Mouse (Mus musculus) E14TG2a.4 (cell line): ENCODE measurements around the gene Map4k4.

Source experiments
- H3K27me3 ChIP-seq: 2 replicates; pipeline ENCODE4 v1.6.1; 2014; ENCODE audit warnings: low read length, control low read depth; ENCODE audit not compliant: insufficient read depth
- H3K36me3 ChIP-seq: 2 replicates; pipeline ENCODE4 v1.6.1; 2014; ENCODE audit warnings: low read length, control low read depth; ENCODE audit not compliant: insufficient read depth
- H3K4me1 ChIP-seq: replicated peaks from 2 replicates; pipeline ENCODE4 v1.6.1; 2014; ENCODE audit warnings: low read depth, low read length, control low read depth
- H3K4me3 ChIP-seq: replicated peaks from 2 replicates; pipeline ENCODE4 v1.5.1; 2014; ENCODE audit warnings: mild to moderate bottlenecking, low read length
- H3K9me3 ChIP-seq: 2 replicates; pipeline ENCODE4 v1.6.1; 2014; ENCODE audit warnings: low read length, control low read depth
- CTCF ChIP-seq: conservative IDR thresholded peaks from 2 replicates; pipeline ENCODE4 v1.5.1; 2014; ENCODE audit warnings: low read length
- NANOG ChIP-seq: IDR thresholded peaks from 2 replicates; pipeline ENCODE4 v1.6.1; 2014; ENCODE audit warnings: borderline replicate concordance, low read length, mixed read lengths
- POU5F1 ChIP-seq: IDR thresholded peaks from 2 replicates; pipeline ENCODE4 v1.6.1; 2014; ENCODE audit warnings: low read length, borderline replicate concordance

Map4k4 gene

DNA sequence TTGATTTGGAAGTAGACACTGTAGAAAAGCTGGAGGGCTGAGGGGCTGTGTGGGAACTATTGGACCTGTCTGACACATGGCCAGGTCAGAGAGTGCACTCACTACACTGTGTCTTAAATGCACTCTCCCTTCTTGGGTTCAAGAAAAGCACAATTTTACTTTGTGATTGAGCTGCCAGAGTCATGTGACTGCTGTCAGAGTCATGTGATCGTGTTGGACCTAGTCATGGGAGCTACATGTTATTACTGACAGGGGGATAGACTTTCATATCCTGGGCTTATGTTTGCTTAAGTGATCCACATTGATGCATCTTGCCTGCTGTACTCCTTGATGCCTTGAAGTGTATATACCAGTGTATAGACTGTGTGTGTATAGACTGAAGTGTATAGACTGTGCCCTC lies 59.9 kb downstream of the Map4k4 start:
- H3K4me1 ChIP-seq = peaks cover 78% of the 10 kb centered on the region
- no peak overlapping the region for H3K4me3 ChIP-seq
- TF ChIP-seq NANOG (no peak), CTCF (no peak), POU5F1 (no peak)
- no peaks in the 10 kb centered on the region for H3K27me3 ChIP-seq
- peaks cover 35% of the 10 kb centered on the region for H3K36me3 ChIP-seq
- H3K9me3 ChIP-seq = no peaks in the 10 kb centered on the region

DNA sequence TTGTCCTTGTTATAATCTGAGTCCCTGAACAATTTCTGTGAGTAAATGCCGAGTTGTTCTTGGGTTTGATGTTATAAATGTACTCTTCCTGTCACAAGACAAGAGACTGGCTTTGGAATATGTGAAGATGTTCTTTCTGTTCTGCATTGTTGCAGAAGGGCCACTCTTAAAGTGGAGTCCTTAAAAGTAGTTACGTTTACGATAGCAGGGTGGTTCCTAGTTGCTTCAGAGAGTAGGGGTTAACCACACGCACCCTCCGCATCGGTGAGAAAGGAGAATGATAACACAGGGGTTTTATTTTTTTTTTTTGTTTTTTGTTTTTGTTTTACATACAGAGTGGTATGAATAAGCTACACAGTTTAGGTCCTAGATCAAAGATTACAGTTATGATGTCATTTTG lies 60.4 kb downstream of the Map4k4 start:
- no peak overlapping the region for H3K4me3 ChIP-seq
- H3K9me3 ChIP-seq = no peaks in the 10 kb centered on the region
- H3K4me1 ChIP-seq = peaks cover 74% of the 10 kb centered on the region
- H3K36me3 ChIP-seq = peaks cover 36% of the 10 kb centered on the region
- TF ChIP-seq NANOG (no peak), CTCF (no peak), POU5F1 (no peak)
- no peaks in the 10 kb centered on the region for H3K27me3 ChIP-seq

DNA sequence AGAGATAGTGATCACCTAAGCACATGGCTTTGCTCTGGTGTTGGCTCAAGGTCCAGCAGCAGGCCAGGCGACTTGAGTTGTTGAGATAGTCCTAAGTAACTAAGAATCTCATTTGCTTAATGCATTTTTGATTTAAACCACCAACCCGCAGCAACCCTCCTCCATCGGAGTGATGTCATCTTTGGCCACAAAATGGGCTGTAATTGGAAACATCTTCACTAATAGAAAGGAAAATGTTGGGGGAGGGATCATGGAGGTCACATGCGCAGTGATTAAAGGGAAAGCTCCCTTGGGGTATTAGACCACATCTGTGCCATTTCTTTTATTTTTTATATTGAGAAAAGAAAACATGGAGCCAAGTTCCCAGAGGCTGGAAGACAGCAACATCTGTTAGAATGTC lies 61.6 kb downstream of the Map4k4 start:
- H3K4me3 ChIP-seq = no peak overlapping the region
- TF ChIP-seq POU5F1 (no peak), CTCF (no peak), NANOG (no peak)
- no peaks in the 10 kb centered on the region for H3K9me3 ChIP-seq
- H3K36me3 ChIP-seq = peaks cover 39% of the 10 kb centered on the region
- no peaks in the 10 kb centered on the region for H3K27me3 ChIP-seq
- peaks cover 62% of the 10 kb centered on the region for H3K4me1 ChIP-seq

DNA sequence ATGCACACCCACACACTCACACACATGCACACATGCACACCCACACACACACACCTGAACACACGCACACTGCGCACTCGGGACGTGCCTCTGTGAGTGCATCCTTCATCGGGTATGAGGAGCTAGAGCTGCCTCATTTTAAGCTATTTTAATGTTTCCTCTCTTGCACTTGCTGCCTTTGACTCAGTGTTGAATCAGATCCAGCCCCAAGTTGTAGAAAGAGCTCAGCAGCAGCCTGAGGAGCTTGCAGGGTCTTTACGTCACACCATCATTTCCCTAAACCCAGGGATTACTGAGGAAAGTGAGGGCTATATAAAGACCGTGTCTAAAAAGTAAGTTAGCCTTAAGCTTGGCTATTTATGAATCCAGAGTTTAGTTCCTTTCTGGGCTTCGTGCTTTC lies 62.1 kb downstream of the Map4k4 start:
- no peaks in the 10 kb centered on the region for H3K27me3 ChIP-seq
- peaks cover 41% of the 10 kb centered on the region for H3K36me3 ChIP-seq
- no peaks in the 10 kb centered on the region for H3K9me3 ChIP-seq
- H3K4me1 ChIP-seq = peaks cover 58% of the 10 kb centered on the region
- TF ChIP-seq CTCF = no peak
- no peak for TF ChIP-seq NANOG
- no peak for TF ChIP-seq POU5F1
- H3K4me3 ChIP-seq = no peak overlapping the region

DNA sequence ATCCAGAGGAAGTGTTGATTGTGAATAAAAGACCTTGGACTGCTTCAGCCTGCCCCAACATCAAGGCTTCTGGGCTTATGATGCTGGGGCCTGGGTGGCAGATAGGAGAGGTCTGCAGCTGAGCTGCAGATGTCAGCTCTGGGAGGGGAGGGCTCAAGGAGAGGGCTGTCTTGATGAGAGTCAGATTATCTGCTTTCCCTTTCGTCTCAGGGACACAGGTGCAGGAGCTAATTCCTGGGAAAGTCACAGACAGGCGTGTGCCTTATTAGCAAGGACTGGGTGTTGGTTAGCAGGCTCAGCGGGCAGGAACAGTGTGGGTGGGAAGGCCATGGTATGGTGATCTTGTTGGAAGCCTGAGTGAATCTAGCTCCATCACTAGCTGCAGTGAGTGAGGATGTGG lies 63.1 kb downstream of the Map4k4 start:
- Histone ChIP-seq H3K9me3 (no peaks in the 10 kb centered on the region), H3K4me3 (no peak overlapping the region), H3K4me1 (peaks cover 57% of the 10 kb centered on the region), H3K27me3 (no peaks in the 10 kb centered on the region), H3K36me3 (peaks cover 49% of the 10 kb centered on the region)
- TF ChIP-seq POU5F1 (no peak), NANOG (no peak), CTCF (no peak)

DNA sequence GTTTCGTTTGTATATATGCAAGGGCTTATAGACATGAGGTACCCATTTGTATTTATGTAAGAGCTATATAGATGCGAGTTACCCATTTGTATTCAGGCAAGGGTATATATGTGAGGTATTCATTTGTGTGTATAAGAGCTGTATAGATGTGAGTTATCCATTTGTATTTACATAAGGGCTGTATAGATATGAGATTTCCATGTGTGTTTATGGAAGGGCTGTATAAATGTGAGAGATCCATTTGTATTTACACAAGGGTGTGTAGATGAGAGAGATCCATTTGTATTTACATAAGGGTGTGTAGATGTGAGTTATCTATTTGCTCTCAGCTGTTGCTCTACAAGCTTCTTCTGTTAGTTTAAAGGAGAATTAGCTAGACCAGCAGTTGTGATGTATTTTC lies 63.7 kb downstream of the Map4k4 start:
- H3K27me3 ChIP-seq = no peaks in the 10 kb centered on the region
- no peak for TF ChIP-seq NANOG
- TF ChIP-seq CTCF = no peak
- no peak for TF ChIP-seq POU5F1
- H3K36me3 ChIP-seq = peaks cover 49% of the 10 kb centered on the region
- H3K9me3 ChIP-seq = no peaks in the 10 kb centered on the region
- H3K4me3 ChIP-seq = no peak overlapping the region
- peaks cover 57% of the 10 kb centered on the region for H3K4me1 ChIP-seq

DNA sequence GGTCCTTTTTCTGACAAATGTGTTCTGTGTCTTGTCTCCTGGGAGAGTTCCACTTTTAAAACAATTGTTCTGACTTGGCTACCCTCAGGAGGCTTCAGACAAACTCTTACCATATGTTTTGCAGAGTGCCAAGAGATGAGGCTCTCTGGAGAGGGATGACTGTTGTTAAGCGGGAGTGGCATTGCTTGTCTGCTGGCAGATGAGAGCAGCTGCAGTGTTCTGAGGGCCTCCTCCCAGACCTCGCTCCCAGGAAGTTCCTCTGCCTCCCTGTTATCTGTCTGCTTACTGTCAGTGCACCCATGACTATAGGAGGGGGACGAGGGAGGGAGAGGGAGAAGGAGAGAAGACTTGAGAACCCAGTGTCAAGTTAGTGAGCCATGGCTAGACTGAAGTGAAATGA lies 64.7 kb downstream of the Map4k4 start:
- peaks cover 54% of the 10 kb centered on the region for H3K36me3 ChIP-seq
- no peaks in the 10 kb centered on the region for H3K27me3 ChIP-seq
- TF ChIP-seq CTCF (no peak), NANOG (no peak), POU5F1 (no peak)
- no peaks in the 10 kb centered on the region for H3K9me3 ChIP-seq
- no peak overlapping the region for H3K4me3 ChIP-seq
- H3K4me1 ChIP-seq = peaks cover 54% of the 10 kb centered on the region

DNA sequence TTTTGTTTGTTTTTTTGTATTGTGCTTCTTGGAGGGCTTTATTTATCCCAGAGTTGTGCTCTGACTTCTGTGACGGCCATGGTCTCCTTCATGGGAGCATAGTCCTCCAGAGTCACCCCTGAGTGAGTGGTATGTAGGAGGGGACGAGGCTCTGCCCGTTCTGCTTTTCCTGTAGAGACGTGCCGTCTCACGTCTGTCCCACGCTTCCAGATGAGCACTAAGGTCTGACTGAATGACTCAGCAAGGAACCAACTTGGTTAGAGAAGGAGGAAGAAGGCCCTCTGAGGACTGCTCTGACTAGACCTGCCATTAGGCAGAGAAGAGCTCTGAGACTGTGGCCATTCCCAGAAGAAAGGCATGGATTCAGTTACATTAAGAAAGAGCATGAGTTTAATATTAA lies 68.3 kb downstream of the Map4k4 start:
- no peak overlapping the region for H3K4me3 ChIP-seq
- peaks cover 58% of the 10 kb centered on the region for H3K36me3 ChIP-seq
- no peaks in the 10 kb centered on the region for H3K9me3 ChIP-seq
- TF ChIP-seq NANOG (no peak), CTCF (no peak), POU5F1 (no peak)
- no peaks in the 10 kb centered on the region for H3K27me3 ChIP-seq
- peaks cover 48% of the 10 kb centered on the region for H3K4me1 ChIP-seq

DNA sequence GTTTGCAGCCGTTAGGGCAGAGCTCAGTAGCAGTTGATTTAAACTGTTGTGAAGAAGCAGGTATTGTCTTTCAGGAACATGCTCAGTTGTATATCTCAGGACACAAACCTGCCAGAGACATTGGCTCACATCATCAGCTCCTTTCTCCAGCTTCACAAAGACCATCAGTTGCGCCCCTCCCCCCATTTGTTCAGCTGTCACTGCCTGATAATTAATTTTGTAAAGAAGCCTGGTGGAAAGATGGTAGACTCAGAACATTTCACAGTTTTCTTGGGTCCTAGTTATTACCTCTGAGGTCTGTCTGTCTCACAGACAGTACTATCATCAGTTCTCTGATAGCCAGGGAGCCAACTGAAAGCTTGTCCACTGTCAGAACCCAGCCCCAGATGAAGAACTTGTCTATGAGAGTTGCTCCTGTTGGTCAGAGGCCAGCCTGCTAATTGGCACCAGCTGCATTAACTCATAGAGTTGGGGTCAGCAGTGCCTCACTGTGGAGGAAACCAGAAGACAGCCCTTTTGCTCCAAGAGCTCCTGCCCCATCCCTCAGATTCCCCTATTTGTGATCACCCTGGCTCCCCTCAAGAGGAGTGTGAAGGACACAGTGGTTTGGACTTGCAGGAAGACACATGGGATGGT lies 69.2 kb downstream of the Map4k4 start:
- Histone ChIP-seq H3K9me3 (no peaks in the 10 kb centered on the region), H3K27me3 (no peaks in the 10 kb centered on the region), H3K36me3 (peaks cover 56% of the 10 kb centered on the region), H3K4me3 (no peak overlapping the region), H3K4me1 (peaks cover 42% of the 10 kb centered on the region)
- TF ChIP-seq POU5F1 (no peak), CTCF (no peak)
